Mouse (Mus musculus): Measurements from ENCODE around the gene Acap2.

Acap2 gene

GRCm38 (mm10) chr16:31081125-31081664, 119.8 kb downstream of the Acap2 start, which contains the start of gene Xxylt1:
TSS of gene Xxylt1 (minus strand) at chr16:31081432.
- peak; percentile 94 for DNase-seq (ENCODE audit: extremely low spot score)

- DNase-seq (ENCODE audit: extremely low spot score), result peak; percentile 85
These were observed 120.4 kb downstream of the Acap2 start for GRCm38 (mm10) chr16:31080573-31081051.

GRCm38 (mm10) chr16:31077396-31077795, 123.6 kb downstream of the Acap2 start:
- no peak for DNase-seq (ENCODE audit: extremely low spot score)

GRCm38 (mm10) chr16:31076436-31076835, 124.6 kb downstream of the Acap2 start:
- no peak for DNase-seq (ENCODE audit: extremely low spot score)

GRCm38 (mm10) chr16:31074324-31074908, 126.6 kb downstream of the Acap2 start:
- no peak for DNase-seq (ENCODE audit: extremely low spot score)

- no peak for DNase-seq (ENCODE audit: extremely low spot score)
These were observed 129.3 kb downstream of the Acap2 start for GRCm38 (mm10) chr16:31071731-31072130.

GRCm38 (mm10) chr16:31070358-31071133, 130.5 kb downstream of the Acap2 start:
- DNase-seq (ENCODE audit: extremely low spot score), result peak; percentile 85

GRCm38 (mm10) chr16:31069211-31070166, 131.6 kb downstream of the Acap2 start:
- no peak for DNase-seq (ENCODE audit: extremely low spot score)

- no peak for DNase-seq (ENCODE audit: extremely low spot score)
These were observed 132.8 kb downstream of the Acap2 start for GRCm38 (mm10) chr16:31068280-31068679.

GRCm38 (mm10) chr16:31066344-31067098, 134.5 kb downstream of the Acap2 start:
- DNase-seq (ENCODE audit: extremely low spot score), result no peak

- DNase-seq (ENCODE audit: extremely low spot score), result no peak
These were observed 136.3 kb downstream of the Acap2 start for GRCm38 (mm10) chr16:31064782-31065181.

- DNase-seq (ENCODE audit: extremely low spot score), result no peak
These were observed 138.1 kb downstream of the Acap2 start for GRCm38 (mm10) chr16:31062918-31063317.

- no peak for DNase-seq (ENCODE audit: extremely low spot score)
These were observed 139.7 kb downstream of the Acap2 start for GRCm38 (mm10) chr16:31061246-31061880.

- no peak for DNase-seq (ENCODE audit: extremely low spot score)
These were observed 140.3 kb downstream of the Acap2 start for GRCm38 (mm10) chr16:31060714-31061113.

GRCm38 (mm10) chr16:31060226-31060625, 140.8 kb downstream of the Acap2 start:
- no peak for DNase-seq (ENCODE audit: extremely low spot score)

- no peak for DNase-seq (ENCODE audit: extremely low spot score)
These were observed 141.3 kb downstream of the Acap2 start for GRCm38 (mm10) chr16:31059730-31060129.

- no peak for DNase-seq (ENCODE audit: extremely low spot score)
These were observed 148.2 kb downstream of the Acap2 start for GRCm38 (mm10) chr16:31052812-31053211.

GRCm38 (mm10) chr16:31052177-31052726, 148.8 kb downstream of the Acap2 start:
- no peak for DNase-seq (ENCODE audit: extremely low spot score)

- DNase-seq (ENCODE audit: extremely low spot score), result no peak
These were observed 150.3 kb downstream of the Acap2 start for GRCm38 (mm10) chr16:31050701-31051100.

- DNase-seq (ENCODE audit: extremely low spot score), result no peak
These were observed 152.9 kb downstream of the Acap2 start for GRCm38 (mm10) chr16:31048194-31048593.

Measured in embryo, embryonic 9.5 days (tissue).